Mouse (Mus musculus) limb, embryonic 14.5 days (tissue): ENCODE measurements around the gene Fkbp8. TPM values are rescaled to one million over a fixed set of nuclear protein-coding genes. Genes with fewer than 3 reads are reported as not detected.

Experiments
- ATAC-seq: fragments of 200-750 bp; cut with Nextera tagmentation; 2 replicates; pipeline ENCODE4 v1.8.0; 2017; ENCODE audit warnings: low read depth, moderate number of reproducible peaks, moderate TSS enrichment; ENCODE audit not compliant: low FRiP score
- DNase-seq: peaks from one replicate; pipeline ENCODE4 v3.0.0-alpha.2; 2015; ENCODE audit warnings: low spot score
- H3K27ac ChIP-seq: fragments of 300-500 bp; sonication (generic); replicated peaks from 2 replicates; pipeline ENCODE4 v1.5.1; 2014; ENCODE audit warnings: low read depth, mild to moderate bottlenecking, low read length, moderate library complexity, mixed read lengths
- H3K27me3 ChIP-seq: fragments of 300-500 bp; sonication (generic); 2 replicates; pipeline ENCODE4 v1.6.1; 2014; ENCODE audit warnings: low read length, mixed read lengths; ENCODE audit not compliant: control insufficient read depth, insufficient read depth
- H3K36me3 ChIP-seq: fragments of 300-500 bp; sonication (generic); 2 replicates; pipeline ENCODE4 v1.6.1; 2014; ENCODE audit warnings: mild to moderate bottlenecking, low read length, moderate library complexity, mixed read lengths; ENCODE audit not compliant: control insufficient read depth, insufficient read depth
- H3K4me1 ChIP-seq: fragments of 300-500 bp; sonication (generic); 2 replicates; pipeline ENCODE4 v1.6.1; 2014; ENCODE audit warnings: antibody characterized with exemption, low read length, mixed read lengths; ENCODE audit not compliant: control insufficient read depth, insufficient read depth
- H3K4me2 ChIP-seq: fragments of 300-500 bp; sonication (generic); replicated peaks from 2 replicates; pipeline ENCODE4 v1.6.1; 2014; ENCODE audit warnings: low read depth, mild to moderate bottlenecking, low read length, moderate library complexity; ENCODE audit not compliant: severe bottlenecking
- H3K4me3 ChIP-seq: fragments of 300-500 bp; sonication (generic); replicated peaks from 2 replicates; pipeline ENCODE4 v1.5.1; 2014; ENCODE audit warnings: low read length
- H3K9ac ChIP-seq: fragments of 300-500 bp; sonication (generic); 2 replicates; pipeline ENCODE4 v1.6.1; 2014; ENCODE audit warnings: mild to moderate bottlenecking, low read depth, low read length, moderate library complexity; ENCODE audit not compliant: severe bottlenecking
- H3K9me3 ChIP-seq: fragments of 300-500 bp; sonication (generic); 2 replicates; pipeline ENCODE4 v1.6.1; 2016; ENCODE audit warnings: low read length; ENCODE audit not compliant: control insufficient read depth
- POLR2A ChIP-seq: fragments of 200-500 bp; IDR thresholded peaks from 2 replicates; pipeline ENCODE4 v1.8.0; 2012; ENCODE audit warnings: inconsistent platforms, mild to moderate bottlenecking, moderate library complexity, borderline replicate concordance; ENCODE audit not compliant: insufficient read depth, insufficient read length; ENCODE audit errors: extremely low read depth
- WGBS: fragments of 180-500 bp; shearing (Covaris S2); extraction: QIAGEN DNeasy Blood & Tissue Kit; methylation state at CpG from one replicate; pipeline ENCODE4 v1.1.7; 2014; 5-methylcytosine and 5-hydroxymethylcytosine counted together
- polyA plus RNA-seq, 2 experiments: library from polyadenylated mRNA; depleted of rRNA in 1 of 2; stranded (reverse) in 1 of 2; unstranded in 1 of 2; fragments of >200 nt; fragmentation: Nextera tagmentation in 1 of 2; extraction: Ambion mirVana in 1 of 2; gene quantifications; 2 replicates each; pipeline versions ENCODE4 v1.2.1 to v1.2.3; 2012 to 2014

The Fkbp8 gene
- polyA plus RNA-seq, 2 experiments, result 219 to 363 TPM

DNA sequence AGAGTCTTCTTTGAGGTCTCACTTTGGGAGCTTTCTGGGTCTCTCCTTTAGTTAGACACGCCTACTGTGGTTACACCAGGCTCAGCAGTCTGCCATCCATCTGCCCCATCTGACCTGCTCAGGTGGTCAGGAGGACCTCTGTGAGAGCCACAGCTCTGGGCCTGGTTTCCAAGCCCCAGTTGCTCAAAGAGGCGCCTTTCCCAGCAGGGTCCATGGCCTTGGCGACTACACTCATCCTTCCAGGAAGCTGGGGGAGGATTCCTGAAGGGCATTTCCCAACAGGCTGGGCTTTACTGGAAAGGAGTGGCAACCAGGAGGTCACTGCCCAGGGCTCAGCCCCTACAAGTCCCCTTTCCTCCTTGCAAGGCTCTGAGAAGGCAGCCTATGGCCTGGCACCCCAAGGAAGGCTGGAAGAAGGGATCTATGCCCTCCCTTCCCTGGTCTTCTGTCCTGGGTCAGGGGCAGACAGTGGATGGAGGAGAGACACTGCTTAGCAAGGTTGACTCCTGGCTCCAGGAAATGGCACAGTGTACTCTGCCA is 37.2 kb downstream of the Fkbp8 start:
- Histone ChIP-seq H3K9ac (no peak overlapping the region), H3K4me1 (peaks cover 6% of the 10 kb centered on the region; the same call in 1 of the 2 replicates), H3K4me3 (no peak overlapping the region), H3K4me2 (no peak overlapping the region), H3K27me3 (no peaks in the 10 kb centered on the region), H3K9me3 (no peaks in the 10 kb centered on the region), H3K27ac (0 out of 2 replicates have a peak overlapping the region, but pooled peaks have one; percentile 2), H3K36me3 (no peaks in the 10 kb centered on the region; the same call in none of the 2 replicates)
- no peak for ATAC-seq
- no peak for DNase-seq
- WGBS, result 88% methylated on average over 3 of the region's 3 CpGs
- TF ChIP-seq POLR2A, result no peak

DNA sequence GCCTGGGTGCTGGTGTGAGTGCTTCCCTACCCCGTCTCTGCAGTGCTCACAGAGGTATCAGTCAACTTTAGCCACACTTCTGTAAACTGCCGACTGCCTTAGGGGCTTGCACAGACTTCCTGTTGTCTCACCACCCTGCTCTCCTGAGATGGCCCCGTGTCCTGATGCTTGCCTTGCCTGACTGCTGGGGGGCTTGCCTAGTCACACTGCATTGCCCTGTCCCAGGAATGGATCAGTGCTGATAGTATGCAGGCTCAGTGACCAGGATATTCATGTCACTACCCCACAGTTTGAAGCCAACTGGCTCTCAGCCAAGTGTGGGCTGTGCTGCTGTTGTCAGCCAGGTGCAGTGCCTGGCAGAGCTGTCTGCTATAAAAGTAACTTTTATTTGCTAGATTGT is 38.0 kb downstream of the Fkbp8 start:
- Histone ChIP-seq H3K27me3 (no peaks in the 10 kb centered on the region), H3K4me1 (peaks cover 6% of the 10 kb centered on the region; the same call in 1 of the 2 replicates), H3K9me3 (no peaks in the 10 kb centered on the region), H3K9ac (no peak overlapping the region), H3K27ac (no peak overlapping the region), H3K36me3 (no peaks in the 10 kb centered on the region; the same call in 1 of the 2 replicates), H3K4me3 (no peak overlapping the region), H3K4me2 (no peak overlapping the region)
- no peak for DNase-seq
- TF ChIP-seq POLR2A, result no peak
- ATAC-seq, result no peak
- 48% methylated on average over 3 of the region's 3 CpGs for WGBS

GRCm38 (mm10) chr8:70570360-70570759 is 42.8 kb downstream of the Fkbp8 start:
- DNase-seq, result no peak
- TF ChIP-seq POLR2A, result no peak
- no peak overlapping the region for H3K27ac ChIP-seq
- H3K9ac ChIP-seq, result no peak overlapping the region
- H3K9me3 ChIP-seq, result no peaks in the 10 kb centered on the region
- H3K4me3 ChIP-seq, result no peak overlapping the region
- H3K4me2 ChIP-seq, result no peak overlapping the region
- H3K36me3 ChIP-seq, result peaks cover 13% of the 10 kb centered on the region; the same call in 1 of the 2 replicates
- H3K4me1 ChIP-seq, result peaks cover 4% of the 10 kb centered on the region; the same call in 1 of the 2 replicates
- ATAC-seq, result no peak
- H3K27me3 ChIP-seq, result no peaks in the 10 kb centered on the region

DNA sequence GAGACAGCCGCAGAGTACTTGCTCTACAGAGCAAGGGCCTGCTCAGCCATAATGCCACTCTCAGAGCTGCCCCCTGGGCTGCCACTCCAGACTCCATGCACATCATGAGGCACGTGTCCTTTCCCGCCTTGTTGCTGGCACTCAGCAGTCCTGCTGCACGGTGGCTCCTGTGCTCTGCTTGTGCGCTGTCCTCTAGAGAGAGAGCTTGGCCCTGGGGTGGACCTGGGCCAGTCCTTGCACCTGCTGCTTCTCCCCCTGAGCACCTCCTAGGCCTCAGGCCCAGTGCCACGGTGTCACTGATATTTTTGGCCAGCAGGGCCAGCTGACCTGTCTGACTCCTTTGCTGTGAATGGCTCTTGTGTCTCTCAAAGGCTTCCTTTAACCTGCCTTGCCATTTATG is 43.5 kb downstream of the Fkbp8 start:
- no peaks in the 10 kb centered on the region for H3K9me3 ChIP-seq
- 88% methylated on average over 6 of the region's 6 CpGs for WGBS
- DNase-seq (no peak), ATAC-seq (no peak)
- H3K9ac ChIP-seq, result no peak overlapping the region
- no peaks in the 10 kb centered on the region for H3K4me1 ChIP-seq
- H3K27ac ChIP-seq, result no peak overlapping the region
- no peaks in the 10 kb centered on the region for H3K27me3 ChIP-seq
- no peak for TF ChIP-seq POLR2A
- H3K36me3 ChIP-seq, result peaks cover 13% of the 10 kb centered on the region; the same call in 1 of the 2 replicates
- no peak overlapping the region for H3K4me3 ChIP-seq
- H3K4me2 ChIP-seq, result no peak overlapping the region

GRCm38 (mm10) chr8:70574302-70574701 is 46.8 kb downstream of the Fkbp8 start:
- no peak for ATAC-seq
- peaks cover 25% of the 10 kb centered on the region for H3K36me3 ChIP-seq
- H3K4me1 ChIP-seq, result no peaks in the 10 kb centered on the region
- no peaks in the 10 kb centered on the region for H3K27me3 ChIP-seq
- no peak for DNase-seq
- H3K27ac ChIP-seq, result no peak overlapping the region
- H3K9ac ChIP-seq, result no peak overlapping the region
- no peak overlapping the region for H3K4me2 ChIP-seq
- no peaks in the 10 kb centered on the region for H3K9me3 ChIP-seq
- H3K4me3 ChIP-seq, result no peak overlapping the region
- no peak for TF ChIP-seq POLR2A
